Mouse (Mus musculus) bone marrow, adult 2 months (tissue): ENCODE measurements around the gene Syt16.

Experiments used
- CTCF ChIP-seq: fragments of 200-500 bp; IDR thresholded peaks from 2 replicates; pipeline ENCODE4 v1.5.1; 2011; ENCODE audit warnings: low read length, control low read depth; ENCODE audit not compliant: control insufficient read depth, insufficient read depth
- POLR2A ChIP-seq: fragments of 200-500 bp; IDR thresholded peaks from 2 replicates; pipeline ENCODE4 v1.6.1; 2011; ENCODE audit warnings: low read depth, mild to moderate bottlenecking, control low read depth, low read length, borderline replicate concordance; ENCODE audit not compliant: control insufficient read depth

DNA sequence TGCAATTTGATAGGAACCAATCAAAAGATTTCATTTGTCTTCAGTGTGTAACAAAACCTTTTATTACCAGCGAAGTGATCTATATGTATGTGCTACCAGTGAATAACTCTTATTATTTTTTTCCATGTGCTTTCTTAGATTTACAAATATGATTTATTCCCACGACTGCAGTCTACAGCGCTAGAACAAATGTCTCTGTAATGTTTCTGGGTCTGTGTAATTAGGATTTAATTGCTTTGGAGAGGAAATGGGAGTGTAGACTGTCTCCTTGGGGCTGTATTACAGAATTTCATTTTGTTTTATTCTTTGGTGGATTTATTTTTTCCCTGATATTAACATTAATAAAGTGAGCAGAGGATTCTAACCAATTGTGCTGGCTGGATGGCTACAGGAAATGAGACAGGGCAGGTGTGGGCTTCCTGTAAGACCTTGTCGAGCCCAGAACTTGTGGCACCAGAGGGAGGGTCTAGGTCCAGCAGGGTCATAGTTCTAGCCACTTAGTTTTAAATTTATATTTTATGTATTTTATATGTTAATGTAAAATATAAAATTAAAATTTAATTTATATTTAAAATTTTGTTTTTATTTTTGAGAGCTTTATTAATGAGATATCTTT lies 9.0 kb upstream of the Syt16 start:
- TF ChIP-seq CTCF, result no peak
- no peak for TF ChIP-seq POLR2A
